Mouse (Mus musculus) intestine, postnatal 0 days (tissue): ENCODE measurements around the gene Depdc1b. TPM values are rescaled to one million over a fixed set of nuclear protein-coding genes. Genes with fewer than 3 reads are reported as not detected.

Experiments
- ATAC-seq: fragments of 200-750 bp; cut with Nextera tagmentation; 2 replicates; pipeline ENCODE4 v1.8.0; 2017; ENCODE audit warnings: mild to moderate bottlenecking, moderate TSS enrichment, moderate library complexity
- H3K27ac ChIP-seq: fragments of 300-500 bp; sonication (generic); 2 replicates; pipeline ENCODE4 v1.5.1; 2014; ENCODE audit warnings: mild to moderate bottlenecking, low read depth, low read length, moderate library complexity
- H3K27me3 ChIP-seq: fragments of 300-500 bp; sonication (generic); replicated peaks from 2 replicates; pipeline ENCODE4 v1.6.1; 2014; ENCODE audit warnings: low read length, mixed read lengths; ENCODE audit not compliant: control insufficient read depth, insufficient read depth
- H3K36me3 ChIP-seq: fragments of 300-500 bp; sonication (generic); 2 replicates; pipeline ENCODE4 v1.6.1; 2014; ENCODE audit warnings: mild to moderate bottlenecking, moderate library complexity; ENCODE audit not compliant: control insufficient read depth, insufficient read depth
- H3K4me1 ChIP-seq: fragments of 300-500 bp; sonication (generic); replicated peaks from 2 replicates; pipeline ENCODE4 v1.6.1; 2014; ENCODE audit warnings: antibody characterized with exemption, low read length, mixed read lengths; ENCODE audit not compliant: control insufficient read depth, insufficient read depth
- H3K4me2 ChIP-seq: fragments of 300-500 bp; sonication (generic); replicated peaks from 2 replicates; pipeline ENCODE4 v1.6.1; 2014; ENCODE audit warnings: low read depth, mild to moderate bottlenecking, moderate library complexity
- H3K4me3 ChIP-seq: fragments of 300-500 bp; sonication (generic); 2 replicates; pipeline ENCODE4 v1.5.1; 2014; ENCODE audit warnings: low read depth, low read length
- H3K9ac ChIP-seq: fragments of 300-500 bp; sonication (generic); 2 replicates; pipeline ENCODE4 v1.6.1; 2014; ENCODE audit warnings: mild to moderate bottlenecking, low read depth, low read length
- H3K9me3 ChIP-seq: fragments of 300-500 bp; sonication (generic); 2 replicates; pipeline ENCODE4 v1.6.1; 2016; ENCODE audit warnings: mixed run types; ENCODE audit not compliant: control insufficient read depth
- CTCF ChIP-seq: sonication (generic); IDR thresholded peaks from 2 replicates; pipeline ENCODE4 v1.5.1; 2016; ENCODE audit warnings: low read depth, mild to moderate bottlenecking, control low read depth, antibody characterized with exemption, moderate library complexity
- WGBS: fragments of 180-500 bp; shearing (Covaris S2); extraction: QIAGEN DNeasy Blood & Tissue Kit; methylation state at CpG from one replicate; pipeline ENCODE4 v1.1.7; 2014; 5-methylcytosine and 5-hydroxymethylcytosine counted together
- polyA plus RNA-seq: library from polyadenylated mRNA; unstranded; fragments of >200 nt; fragmentation: Nextera tagmentation; extraction: Ambion mirVana; gene quantifications from 2 replicates; pipeline ENCODE4 v1.2.1, GENCODE M21; 2015

Depdc1b gene
- polyA plus RNA-seq, 1 experiment from 2014 or later = 1.3 TPM

DNA sequence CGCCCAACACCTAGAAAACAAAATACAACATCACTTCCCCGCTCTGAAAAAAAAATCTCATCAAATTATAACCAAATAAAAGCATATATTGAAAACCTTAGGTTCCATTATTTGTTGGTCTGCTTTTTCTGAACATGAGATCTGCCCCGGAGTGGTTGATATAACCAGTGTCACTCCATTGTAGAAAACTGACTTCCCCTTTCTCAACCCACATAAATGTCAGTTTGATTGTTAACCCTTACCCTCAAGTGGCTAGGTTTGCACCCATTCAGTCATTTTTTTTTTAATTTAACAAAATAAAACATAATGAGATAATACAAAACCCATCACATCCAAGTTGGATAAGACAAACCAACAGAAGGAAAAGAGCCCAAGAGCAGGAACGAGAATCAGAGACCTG, 25.8 kb upstream of the Depdc1b start:
- WGBS = 80% methylated on average over 4 of the region's 4 CpGs
- Histone ChIP-seq H3K9me3 (no peaks in the 10 kb centered on the region), H3K4me2 (no peak overlapping the region), H3K4me1 (no peaks in the 10 kb centered on the region), H3K27ac (no peak overlapping the region), H3K27me3 (no peaks in the 10 kb centered on the region), H3K36me3 (no peaks in the 10 kb centered on the region), H3K4me3 (no peak overlapping the region), H3K9ac (no peak overlapping the region)
- ATAC-seq = no peak
- TF ChIP-seq CTCF = no peak

DNA sequence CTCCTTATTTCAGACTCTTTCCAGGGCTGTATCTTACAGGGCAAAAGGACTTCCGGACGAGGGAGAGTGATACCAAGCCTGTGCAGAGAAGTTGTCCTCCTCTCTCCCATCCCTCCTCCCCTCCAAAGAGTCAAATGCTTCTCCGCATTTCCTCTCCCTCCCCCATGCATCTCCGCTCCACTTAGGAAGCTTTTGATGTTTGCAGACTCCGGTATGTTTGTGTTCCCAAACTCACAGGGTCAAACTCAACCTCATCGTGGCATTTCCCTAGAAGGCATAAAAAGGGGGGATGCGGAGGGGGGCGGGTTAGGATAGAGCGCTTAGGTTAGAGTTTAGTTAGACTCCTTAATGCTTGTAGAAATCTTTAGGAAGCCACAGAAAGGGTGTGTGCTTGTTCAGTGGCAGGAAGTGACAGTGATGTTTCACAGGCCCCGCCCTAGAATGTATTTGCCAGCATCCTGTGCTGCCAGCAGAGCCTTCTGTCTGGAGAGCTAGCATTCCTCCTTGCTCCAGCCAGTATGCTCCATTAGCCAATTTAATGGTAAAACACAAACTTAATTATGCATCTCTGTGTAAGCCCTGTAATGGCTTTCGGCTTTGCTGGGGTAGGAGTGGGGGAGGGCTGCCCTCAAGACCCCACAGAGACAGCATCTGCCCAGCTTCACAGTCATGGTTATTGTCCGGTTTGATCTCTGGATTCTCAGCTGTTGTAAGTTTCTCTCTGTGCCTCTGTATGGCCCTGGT, 18.6 kb upstream of the Depdc1b start:
- H3K27ac ChIP-seq = 0 out of 2 replicates have a peak overlapping the region, but pooled peaks have one; percentile 9
- peak; percentile 53; the same call in 1 of the 2 replicates for ATAC-seq
- no peaks in the 10 kb centered on the region for H3K27me3 ChIP-seq
- no peaks in the 10 kb centered on the region for H3K9me3 ChIP-seq
- H3K4me3 ChIP-seq = peak overlapping the region; percentile 23
- no peak for TF ChIP-seq CTCF
- H3K4me2 ChIP-seq = peak overlapping the region; percentile 55
- no peaks in the 10 kb centered on the region for H3K36me3 ChIP-seq
- H3K4me1 ChIP-seq = no peaks in the 10 kb centered on the region
- H3K9ac ChIP-seq = no peak overlapping the region
- WGBS = 16% methylated on average over 12 of the region's 12 CpGs

DNA sequence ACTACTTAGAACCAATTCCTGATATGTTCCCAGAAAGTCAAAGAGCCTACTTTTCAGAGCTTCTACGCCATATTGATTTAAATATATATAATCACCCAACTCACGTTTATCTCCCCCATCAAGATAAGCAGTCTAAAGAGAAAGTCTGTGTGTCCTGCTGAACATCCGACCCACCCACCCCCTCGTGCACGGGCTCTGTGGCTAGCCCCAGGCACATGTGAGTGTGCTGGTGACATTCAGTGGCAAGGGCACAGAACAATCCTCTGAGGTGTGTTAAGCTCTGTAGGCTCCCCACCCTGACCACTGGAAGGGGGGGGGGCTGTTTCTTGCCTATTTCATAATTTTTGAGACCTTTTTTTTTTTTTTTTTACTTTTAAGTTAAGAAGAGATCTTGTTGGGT, 17.9 kb upstream of the Depdc1b start:
- Histone ChIP-seq H3K4me1 (no peaks in the 10 kb centered on the region), H3K9me3 (no peaks in the 10 kb centered on the region), H3K27me3 (no peaks in the 10 kb centered on the region), H3K9ac (no peak overlapping the region), H3K36me3 (no peaks in the 10 kb centered on the region), H3K4me2 (no peak overlapping the region), H3K4me3 (no peak overlapping the region), H3K27ac (no peak overlapping the region)
- ATAC-seq = no peak
- TF ChIP-seq CTCF = no peak
- 42% methylated on average over 5 of the region's 5 CpGs for WGBS

DNA sequence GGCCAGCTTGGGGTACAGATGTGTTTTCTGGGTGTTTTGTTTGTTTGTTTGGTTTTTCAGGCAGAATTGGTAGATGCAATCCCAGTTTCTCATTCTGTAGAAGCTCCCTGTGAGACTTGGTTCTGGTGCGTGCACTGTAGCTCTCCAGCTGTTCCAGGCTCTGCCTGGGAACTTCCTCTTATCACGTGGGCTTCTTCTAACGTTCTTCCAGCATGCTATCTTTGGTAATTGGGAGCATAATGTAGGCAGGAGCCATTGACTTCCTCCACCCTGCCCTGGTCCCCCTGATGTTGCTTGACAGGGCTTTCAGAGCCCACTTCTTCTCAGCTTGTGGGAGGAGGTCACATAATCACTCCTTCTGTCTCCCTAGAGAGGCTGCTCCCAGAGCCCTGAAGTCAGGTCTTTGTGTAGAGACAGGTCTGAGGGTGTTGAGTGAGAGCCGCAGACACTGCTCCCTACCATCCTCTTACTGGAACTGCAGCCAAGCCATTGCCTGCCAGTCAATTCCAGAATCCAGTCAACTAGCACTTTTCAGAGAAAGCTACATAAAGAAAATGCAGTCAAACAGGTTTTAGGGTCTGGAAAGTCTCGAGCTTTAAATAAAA, 15.7 kb upstream of the Depdc1b start:
- Histone ChIP-seq H3K4me3 (no peak overlapping the region), H3K4me1 (no peaks in the 10 kb centered on the region), H3K27ac (no peak overlapping the region), H3K9me3 (no peaks in the 10 kb centered on the region), H3K4me2 (no peak overlapping the region), H3K36me3 (no peaks in the 10 kb centered on the region), H3K27me3 (no peaks in the 10 kb centered on the region), H3K9ac (no peak overlapping the region)
- TF ChIP-seq CTCF = peak; percentile 65
- WGBS = 16% methylated on average over 5 of the region's 5 CpGs
- peak; percentile 60; the same call in 1 of the 2 replicates for ATAC-seq

DNA sequence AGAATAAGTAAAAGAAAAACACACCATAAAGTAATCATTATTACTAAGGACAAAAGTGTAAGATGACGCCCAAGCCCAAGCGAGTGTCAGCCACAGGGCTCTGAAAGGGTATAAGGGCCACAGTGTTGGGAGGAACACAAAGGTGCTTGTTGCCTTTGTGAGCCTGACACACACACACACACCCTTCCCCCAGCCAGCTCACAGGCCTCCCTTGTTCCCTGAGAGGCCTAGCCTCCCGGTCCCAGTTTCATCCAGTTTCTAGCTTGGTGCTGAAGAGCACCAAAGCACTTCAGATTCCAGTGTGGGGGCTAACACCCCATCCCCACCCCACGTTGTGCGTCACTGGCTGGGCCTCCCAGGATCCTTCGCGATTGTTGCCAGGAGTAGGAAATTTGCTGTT, 14.7 kb upstream of the Depdc1b start:
- Histone ChIP-seq H3K9ac (no peak overlapping the region), H3K27ac (no peak overlapping the region), H3K4me1 (no peaks in the 10 kb centered on the region), H3K4me3 (no peak overlapping the region), H3K27me3 (no peaks in the 10 kb centered on the region), H3K9me3 (no peaks in the 10 kb centered on the region), H3K4me2 (no peak overlapping the region), H3K36me3 (no peaks in the 10 kb centered on the region)
- WGBS = 76% methylated on average over 7 of the region's 7 CpGs
- no peak for ATAC-seq
- TF ChIP-seq CTCF = no peak

DNA sequence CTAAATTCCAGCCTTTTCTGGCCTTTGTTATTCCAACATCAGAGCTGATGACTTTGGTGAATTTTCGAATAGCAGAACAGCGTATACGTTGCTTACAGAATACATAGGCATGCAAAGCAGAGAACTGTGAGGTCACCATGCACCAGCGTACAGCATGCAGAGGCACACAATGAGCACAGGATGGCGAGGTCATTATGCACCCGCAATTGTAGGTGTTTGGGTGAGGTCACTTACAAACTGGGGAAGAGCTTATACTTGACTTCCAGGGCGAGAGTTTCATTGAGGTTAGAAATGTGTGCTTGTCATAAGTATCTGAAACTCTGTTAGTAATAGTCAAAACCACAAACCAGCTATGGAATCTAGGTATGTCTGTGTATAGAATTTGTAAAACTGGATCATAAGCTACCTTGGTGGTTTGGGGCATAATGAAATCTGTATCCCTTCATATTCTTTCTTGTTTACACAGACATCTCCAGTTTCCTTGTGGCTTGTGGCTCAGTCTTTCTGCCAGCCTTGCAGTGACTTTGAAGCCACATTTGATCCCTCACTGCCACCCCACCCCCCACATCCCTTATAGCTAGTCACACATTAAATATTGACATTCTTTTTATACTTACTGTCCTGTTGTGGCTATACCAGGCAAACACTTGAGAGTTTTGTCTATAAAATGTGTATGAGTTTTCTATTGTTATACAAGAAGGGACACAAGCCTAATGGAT, 13.0 kb upstream of the Depdc1b start:
- WGBS = 76% methylated on average over 7 of the region's 7 CpGs
- Histone ChIP-seq H3K9me3 (no peaks in the 10 kb centered on the region), H3K4me2 (no peak overlapping the region), H3K27me3 (no peaks in the 10 kb centered on the region), H3K4me3 (no peak overlapping the region), H3K4me1 (no peaks in the 10 kb centered on the region), H3K27ac (no peak overlapping the region), H3K36me3 (no peaks in the 10 kb centered on the region), H3K9ac (no peak overlapping the region)
- ATAC-seq = no peak
- TF ChIP-seq CTCF = no peak
